Mouse (Mus musculus) midbrain, embryonic 12.5 days (tissue): ENCODE measurements at regions not wholly inside any gene's neighbourhood (a gene's known extent, or its start where the extent isn't known, plus 50 kb on each side); places are given as distances from the start of the nearest gene placed in this dataset.
A peak's percentile ranks its signal among the peaks of the same experiment; 100 is the strongest.

Experiments used
- ATAC-seq: fragments of 200-750 bp; cut with Nextera tagmentation; 2 replicates; pipeline ENCODE4 v1.8.0; 2017; ENCODE audit warnings: low read depth, moderate TSS enrichment, moderate library complexity; ENCODE audit not compliant: low FRiP score
- H3K27ac ChIP-seq: fragments of 300-500 bp; sonication (generic); replicated peaks from 2 replicates; pipeline ENCODE4 v1.5.1; 2016; ENCODE audit warnings: mild to moderate bottlenecking
- H3K27me3 ChIP-seq: fragments of 300-500 bp; sonication (generic); 2 replicates; pipeline ENCODE4 v1.6.1; 2016; ENCODE audit warnings: mild to moderate bottlenecking
- H3K36me3 ChIP-seq: fragments of 300-500 bp; sonication (generic); 2 replicates; pipeline ENCODE4 v1.6.1; 2016
- H3K4me1 ChIP-seq: fragments of 300-500 bp; sonication (generic); 2 replicates; pipeline ENCODE4 v1.6.1; 2016
- H3K4me2 ChIP-seq: fragments of 300-500 bp; sonication (generic); replicated peaks from 2 replicates; pipeline ENCODE4 v1.6.1; 2016; ENCODE audit warnings: mild to moderate bottlenecking, moderate library complexity
- H3K4me3 ChIP-seq: fragments of 300-500 bp; sonication (generic); 2 replicates; pipeline ENCODE4 v1.5.1; 2016; ENCODE audit warnings: mild to moderate bottlenecking
- H3K9ac ChIP-seq: fragments of 300-500 bp; sonication (generic); replicated peaks from 2 replicates; pipeline ENCODE4 v1.6.1; 2016; ENCODE audit warnings: mild to moderate bottlenecking, moderate library complexity
- H3K9me3 ChIP-seq: fragments of 300-500 bp; sonication (generic); 2 replicates; pipeline ENCODE4 v1.6.1; 2016; ENCODE audit warnings: mild to moderate bottlenecking
- WGBS: fragments of 180-500 bp; shearing (Covaris S2); methylation state at CpG from one replicate; pipeline ENCODE4 v1.1.7; 2016; 5-methylcytosine and 5-hydroxymethylcytosine counted together

- Histone ChIP-seq H3K36me3 (no peaks in the 10 kb centered on the region), H3K9me3 (no peaks in the 10 kb centered on the region), H3K4me2 (0 out of 2 replicates have a peak overlapping the region, but pooled peaks have one; percentile 1), H3K27me3 (no peaks in the 10 kb centered on the region), H3K4me1 (peaks cover 57% of the 10 kb centered on the region), H3K9ac (no peak overlapping the region), H3K27ac (peak overlapping the region; percentile 88), H3K4me3 (no peak overlapping the region)
- 16% methylated on average over 7 of the region's 7 CpGs for WGBS
- peak; percentile 91 for ATAC-seq
These were observed 375.2 kb upstream of the Nfe2l3 start for GRCm38 (mm10) chr6:51057229-51057628.

- no peak for ATAC-seq
- Histone ChIP-seq H3K4me3 (no peak overlapping the region), H3K4me1 (peaks cover 45% of the 10 kb centered on the region), H3K27ac (peak overlapping the region; percentile 46), H3K27me3 (no peaks in the 10 kb centered on the region), H3K36me3 (no peaks in the 10 kb centered on the region), H3K9me3 (no peaks in the 10 kb centered on the region), H3K4me2 (no peak overlapping the region), H3K9ac (no peak overlapping the region)
- WGBS, result 53% methylated on average over 7 of the region's 7 CpGs
These were observed 372.3 kb upstream of the Nfe2l3 start for GRCm38 (mm10) chr6:51059923-51060847.

- peak overlapping the region; percentile 46; the same call in 1 of the 2 replicates for H3K27ac ChIP-seq
- H3K4me2 ChIP-seq, result no peak overlapping the region
- H3K27me3 ChIP-seq, result no peaks in the 10 kb centered on the region
- H3K36me3 ChIP-seq, result no peaks in the 10 kb centered on the region
- no peak for ATAC-seq
- no peaks in the 10 kb centered on the region for H3K9me3 ChIP-seq
- no peak overlapping the region for H3K9ac ChIP-seq
- peaks cover 39% of the 10 kb centered on the region for H3K4me1 ChIP-seq
- 60% methylated on average over 17 of the region's 17 CpGs for WGBS
- H3K4me3 ChIP-seq, result no peak overlapping the region
These were observed 371.5 kb upstream of the Nfe2l3 start for GRCm38 (mm10) chr6:51060848-51061535.

GRCm38 (mm10) chr6:51065156-51065555 lies 367.3 kb upstream of the Nfe2l3 start:
- no peak for ATAC-seq
- Histone ChIP-seq H3K27ac (no peak overlapping the region), H3K4me3 (no peak overlapping the region), H3K4me1 (peaks cover 27% of the 10 kb centered on the region), H3K27me3 (no peaks in the 10 kb centered on the region), H3K4me2 (no peak overlapping the region), H3K9ac (no peak overlapping the region), H3K36me3 (no peaks in the 10 kb centered on the region), H3K9me3 (no peaks in the 10 kb centered on the region)
- WGBS, result 81% methylated on average over 6 of the region's 6 CpGs

- Histone ChIP-seq H3K27ac (peak overlapping the region; percentile 36; the same call in 1 of the 2 replicates), H3K27me3 (no peaks in the 10 kb centered on the region), H3K4me3 (no peak overlapping the region), H3K4me2 (no peak overlapping the region), H3K9me3 (no peaks in the 10 kb centered on the region), H3K4me1 (peaks cover 33% of the 10 kb centered on the region), H3K9ac (no peak overlapping the region), H3K36me3 (no peaks in the 10 kb centered on the region)
- no peak for ATAC-seq
- WGBS, result 76% methylated on average over 11 of the region's 11 CpGs
These were observed 365.1 kb upstream of the Nfe2l3 start for GRCm38 (mm10) chr6:51067332-51067731.

- H3K4me2 ChIP-seq, result no peak overlapping the region
- no peak for ATAC-seq
- H3K9ac ChIP-seq, result no peak overlapping the region
- peaks cover 33% of the 10 kb centered on the region for H3K4me1 ChIP-seq
- no peak overlapping the region for H3K4me3 ChIP-seq
- peak overlapping the region; percentile 64 for H3K27ac ChIP-seq
- WGBS, result 62% methylated on average over 5 of the region's 5 CpGs
- H3K36me3 ChIP-seq, result no peaks in the 10 kb centered on the region
- H3K9me3 ChIP-seq, result no peaks in the 10 kb centered on the region
- H3K27me3 ChIP-seq, result 0 out of 2 replicates have a peak, but pooled peaks cover 6% of the 10 kb centered on the region
These were observed 362.5 kb upstream of the Nfe2l3 start for GRCm38 (mm10) chr6:51069945-51070344.

- no peak overlapping the region for H3K4me2 ChIP-seq
- H3K9ac ChIP-seq, result no peak overlapping the region
- WGBS, result 31% methylated on average over 9 of the region's 9 CpGs
- H3K27ac ChIP-seq, result peak overlapping the region; percentile 73
- no peaks in the 10 kb centered on the region for H3K36me3 ChIP-seq
- peak; percentile 52; the same call in 1 of the 2 replicates for ATAC-seq
- H3K4me1 ChIP-seq, result peaks cover 42% of the 10 kb centered on the region
- H3K27me3 ChIP-seq, result 0 out of 2 replicates have a peak, but pooled peaks cover 6% of the 10 kb centered on the region
- H3K4me3 ChIP-seq, result no peak overlapping the region
- no peaks in the 10 kb centered on the region for H3K9me3 ChIP-seq
These were observed 361.2 kb upstream of the Nfe2l3 start for GRCm38 (mm10) chr6:51071243-51071642.

GRCm38 (mm10) chr6:51075026-51075425 lies 357.4 kb upstream of the Nfe2l3 start:
- no peak overlapping the region for H3K4me2 ChIP-seq

GRCm38 (mm10) chr6:51076861-51077768 lies 355.4 kb upstream of the Nfe2l3 start:
- Histone ChIP-seq H3K4me1 (peaks cover 43% of the 10 kb centered on the region), H3K9ac (no peak overlapping the region), H3K27me3 (0 out of 2 replicates have a peak, but pooled peaks cover 6% of the 10 kb centered on the region), H3K27ac (peak overlapping the region; percentile 89), H3K4me2 (no peak overlapping the region; the same call in 1 of the 2 replicates), H3K36me3 (no peaks in the 10 kb centered on the region), H3K4me3 (no peak overlapping the region), H3K9me3 (no peaks in the 10 kb centered on the region)
- 28% methylated on average over 21 of the region's 21 CpGs for WGBS
- ATAC-seq, result peak; percentile 92

More at GRCm38 (mm10) chr6:51075026-51075425, 357.4 kb upstream of the Nfe2l3 start:
- H3K36me3 ChIP-seq, result no peaks in the 10 kb centered on the region
- 0 out of 2 replicates have a peak, but pooled peaks cover 6% of the 10 kb centered on the region for H3K27me3 ChIP-seq
- peaks cover 60% of the 10 kb centered on the region for H3K4me1 ChIP-seq
- 82% methylated on average over 8 of the region's 8 CpGs for WGBS
- peak overlapping the region; percentile 89 for H3K27ac ChIP-seq
- no peak for ATAC-seq
- H3K4me3 ChIP-seq, result no peak overlapping the region
- H3K9me3 ChIP-seq, result no peaks in the 10 kb centered on the region
- no peak overlapping the region for H3K9ac ChIP-seq

- H3K9ac ChIP-seq, result no peak overlapping the region
- 0 out of 2 replicates have a peak, but pooled peaks cover 5% of the 10 kb centered on the region for H3K27me3 ChIP-seq
- 0 out of 2 replicates have a peak, but pooled peaks have one; percentile 20 for ATAC-seq
- 62% methylated on average over 6 of the region's 6 CpGs for WGBS
- H3K4me1 ChIP-seq, result peaks cover 40% of the 10 kb centered on the region
- H3K27ac ChIP-seq, result peak overlapping the region; percentile 89
- no peaks in the 10 kb centered on the region for H3K9me3 ChIP-seq
- H3K4me2 ChIP-seq, result no peak overlapping the region; the same call in 1 of the 2 replicates
- no peaks in the 10 kb centered on the region for H3K36me3 ChIP-seq
- no peak overlapping the region for H3K4me3 ChIP-seq
These were observed 354.7 kb upstream of the Nfe2l3 start for GRCm38 (mm10) chr6:51077769-51078096.

- 0 out of 2 replicates have a peak, but pooled peaks cover 3% of the 10 kb centered on the region for H3K27me3 ChIP-seq
- H3K27ac ChIP-seq, result peak overlapping the region; percentile 89
- H3K36me3 ChIP-seq, result no peaks in the 10 kb centered on the region
- ATAC-seq, result no peak
- H3K4me3 ChIP-seq, result no peak overlapping the region
- H3K9ac ChIP-seq, result no peak overlapping the region
- 79% methylated on average over 11 of the region's 11 CpGs for WGBS
- H3K9me3 ChIP-seq, result no peaks in the 10 kb centered on the region
- H3K4me2 ChIP-seq, result no peak overlapping the region
- H3K4me1 ChIP-seq, result peaks cover 40% of the 10 kb centered on the region
These were observed 354.0 kb upstream of the Nfe2l3 start for GRCm38 (mm10) chr6:51078353-51078966.
